Mouse (Mus musculus) thymus, adult 2 months (tissue): ENCODE measurements around the gene Nrarp.
A peak's percentile ranks its signal among the peaks of the same experiment; 100 is the strongest.

Experiments
- CTCF ChIP-seq: fragments of 200-500 bp; IDR thresholded peaks from 2 replicates; pipeline ENCODE4 v1.5.1; 2012; ENCODE audit warnings: mild to moderate bottlenecking, control low read depth, low read length, moderate library complexity, borderline replicate concordance; ENCODE audit not compliant: control insufficient read depth, poor library complexity, insufficient read depth; ENCODE audit errors: extremely low read depth
- POLR2A ChIP-seq: fragments of 200-500 bp; IDR thresholded peaks from 2 replicates; pipeline ENCODE4 v1.6.1; 2012; ENCODE audit warnings: mild to moderate bottlenecking, low read length, control low read depth, moderate library complexity; ENCODE audit not compliant: control insufficient read depth, poor library complexity, insufficient read depth; ENCODE audit errors: extremely low read depth

GRCm38 (mm10) chr2:25196172-25196954, 15.8 kb downstream of the Nrarp start, which contains the start of gene Tor4a:
- TF ChIP-seq CTCF: 0 out of 2 replicates have a peak, but pooled peaks have one; percentile 48
- peak; percentile 83; the same call in 1 of the 2 replicates for TF ChIP-seq POLR2A
